Mouse (Mus musculus): ENCODE measurements around the gene Rnf126. TPM values are rescaled to one million over a fixed set of nuclear protein-coding genes. Genes with fewer than 3 reads are reported as not detected.

The Rnf126 gene
- 55.6 and 63.0 TPM in 2 replicates for total RNA-seq (2015)
- total RNA-seq (2017): 18.4 and 20.2 TPM in 2 replicates

DNA sequence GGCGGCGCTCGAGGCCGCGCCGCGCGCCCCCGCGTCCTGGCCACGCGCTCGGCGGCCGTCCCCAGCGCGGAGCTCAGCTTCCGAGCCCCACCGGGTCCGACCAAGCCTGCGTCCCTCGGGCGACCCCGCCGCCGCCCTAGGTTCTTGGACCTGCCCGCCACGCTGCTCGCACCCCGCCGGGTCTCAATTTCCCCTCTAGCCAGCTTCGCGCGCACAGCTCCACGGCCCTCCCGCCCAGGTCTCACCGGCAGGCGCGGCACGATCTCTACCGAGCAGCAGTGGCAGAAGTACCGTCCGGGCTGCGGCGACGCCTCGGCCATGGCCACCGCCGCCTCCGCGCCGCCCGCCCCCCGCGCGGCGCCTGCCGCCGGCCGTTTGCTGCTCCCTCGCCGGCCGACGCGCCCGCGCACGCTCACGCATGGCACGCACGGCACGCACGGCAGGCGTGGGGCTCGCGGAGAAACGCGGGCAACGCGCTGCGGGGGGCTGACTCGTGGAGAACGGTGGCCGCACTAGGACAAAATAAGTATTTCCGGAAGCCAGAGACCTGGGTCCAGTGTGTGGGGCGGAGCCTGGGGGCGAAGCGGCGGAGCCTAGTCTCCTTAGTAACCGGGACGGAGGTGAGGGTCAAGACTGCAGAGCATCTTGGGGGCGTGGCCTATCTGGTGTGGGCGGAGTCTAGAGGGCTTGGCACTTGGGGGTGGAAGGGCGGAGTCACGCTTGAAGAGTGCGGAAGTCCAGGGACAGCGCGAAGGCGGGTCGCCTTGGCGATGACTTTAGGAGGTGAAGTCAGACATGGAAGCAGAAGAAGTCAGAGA is at the start of gene Rnf126:
TSS of gene Rnf126 (minus strand) at position 445 of the 818 bp plus-strand sequence.
- ATAC-seq (replicated peaks; ENCODE audit: poor library complexity): peak; percentile 92

GRCm38 (mm10) chr10:79815671-79816494 is 49.1 kb upstream of the Rnf126 start:
- ATAC-seq (replicated peaks; ENCODE audit: poor library complexity): no peak

- no peak for ATAC-seq (replicated peaks; ENCODE audit: poor library complexity)
Observed at GRCm38 (mm10) chr10:79814271-79814842, 47.6 kb upstream of the Rnf126 start.

DNA sequence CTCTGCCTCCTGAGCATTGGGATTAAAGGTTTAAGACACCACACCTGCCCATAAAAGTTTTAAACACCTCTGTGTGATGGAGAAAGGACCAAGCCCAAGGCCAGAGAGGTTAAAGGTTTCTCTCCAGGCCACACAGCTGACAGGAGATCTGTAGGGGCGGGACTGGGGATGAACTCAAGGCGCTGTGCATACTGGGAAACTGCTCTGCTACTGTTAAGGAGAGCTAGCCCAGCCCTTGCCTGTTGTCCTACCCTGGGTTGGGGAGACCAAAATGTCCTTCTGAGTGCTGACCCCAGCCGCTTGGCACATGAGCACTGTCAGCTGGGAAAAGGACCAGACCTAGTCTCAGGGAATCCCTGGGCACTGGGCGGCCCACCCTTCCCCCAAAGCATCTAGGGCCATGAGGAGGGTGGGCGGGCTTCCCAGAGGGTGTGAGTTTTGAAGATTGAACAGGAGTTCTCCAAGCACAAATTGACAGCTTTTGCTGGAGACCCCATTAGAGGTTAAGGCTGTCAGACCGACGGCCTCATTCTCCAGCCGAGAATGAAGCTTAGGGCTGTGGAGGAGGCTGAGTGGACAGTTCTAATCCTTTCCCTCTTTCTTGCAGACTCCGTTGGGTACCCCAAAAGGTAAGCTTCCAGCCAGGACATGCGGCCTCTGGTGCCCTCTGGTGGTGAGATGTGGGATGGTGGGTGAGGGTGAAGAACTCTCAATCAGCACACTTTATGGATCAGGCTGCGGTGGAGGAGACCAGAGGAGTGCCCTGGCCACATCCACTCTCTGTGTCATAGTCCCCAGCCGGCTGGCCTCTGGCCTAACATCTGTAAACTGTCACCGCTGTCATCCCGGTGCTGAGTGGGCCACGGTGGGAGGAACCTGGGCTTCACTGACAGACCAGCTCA is 45.2 kb upstream of the Rnf126 start:
- ATAC-seq (replicated peaks; ENCODE audit: poor library complexity): peak; percentile 96

DNA sequence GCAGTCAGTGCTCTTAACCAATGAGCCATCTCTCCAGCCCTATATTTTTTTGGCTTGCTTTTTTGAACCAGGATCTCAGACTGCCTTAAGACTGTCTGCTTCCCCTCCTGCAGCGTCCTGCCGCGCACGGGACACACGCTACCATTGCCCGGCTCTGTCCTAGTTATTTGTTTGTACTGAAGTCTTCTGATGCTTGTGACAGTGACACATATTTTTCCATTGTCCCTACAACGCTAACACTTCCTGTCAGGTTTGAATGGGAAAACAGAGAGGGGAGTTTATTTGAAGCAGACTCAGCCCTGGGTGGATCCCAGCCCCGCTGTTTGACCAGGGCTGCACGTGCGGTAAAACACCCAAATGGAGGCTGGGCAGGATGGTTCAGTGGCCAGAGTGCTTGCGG is 42.0 kb upstream of the Rnf126 start:
- ATAC-seq (replicated peaks; ENCODE audit: poor library complexity): no peak

DNA sequence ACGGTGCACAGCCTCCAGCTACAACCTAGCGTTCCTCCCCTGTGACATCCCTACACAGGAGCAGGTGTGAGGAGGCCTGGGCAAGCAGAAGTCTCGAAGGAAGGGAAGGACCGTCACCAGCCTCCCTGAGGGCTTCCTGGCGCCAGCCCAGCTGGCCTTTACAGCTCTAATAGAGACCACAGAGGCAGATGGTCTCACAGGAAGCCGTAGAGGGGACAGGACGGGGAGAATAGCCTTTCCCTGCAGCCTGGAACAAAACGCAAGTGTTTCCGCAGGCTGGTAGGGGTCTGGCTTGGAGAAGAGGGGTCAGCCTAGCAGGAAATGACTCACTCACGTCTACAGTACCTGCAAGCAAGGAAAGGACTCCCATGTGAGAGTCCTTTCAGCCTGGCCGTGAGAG is 41.1 kb upstream of the Rnf126 start:
- ATAC-seq (replicated peaks; ENCODE audit: poor library complexity): no peak

- ATAC-seq (replicated peaks; ENCODE audit: poor library complexity): peak; percentile 51
Observed at GRCm38 (mm10) chr10:79806972-79807371, 40.2 kb upstream of the Rnf126 start.

DNA sequence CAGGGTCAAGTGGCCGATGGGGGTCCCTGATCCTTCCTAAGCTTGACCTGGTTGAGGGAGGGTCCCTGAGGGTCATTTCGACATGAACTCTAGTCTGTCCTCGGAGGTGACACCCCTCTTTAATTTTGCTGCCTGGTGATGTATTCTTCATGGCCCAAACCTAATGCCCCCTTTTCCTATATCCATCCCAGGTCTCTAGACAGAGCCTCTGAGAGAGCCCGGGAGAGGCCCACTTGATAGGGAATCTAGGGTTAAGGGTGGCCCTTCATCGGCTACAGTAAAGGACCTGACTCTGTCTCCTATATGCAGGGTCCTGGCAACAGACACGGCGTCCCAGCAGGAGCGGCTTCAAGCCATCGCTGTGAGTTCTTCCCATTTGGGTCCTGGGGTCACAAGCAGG is 39.6 kb upstream of the Rnf126 start:
- ATAC-seq (replicated peaks; ENCODE audit: poor library complexity): no peak

- no peak for ATAC-seq (replicated peaks; ENCODE audit: poor library complexity)
Observed at GRCm38 (mm10) chr10:79805636-79806035, 38.9 kb upstream of the Rnf126 start.

DNA sequence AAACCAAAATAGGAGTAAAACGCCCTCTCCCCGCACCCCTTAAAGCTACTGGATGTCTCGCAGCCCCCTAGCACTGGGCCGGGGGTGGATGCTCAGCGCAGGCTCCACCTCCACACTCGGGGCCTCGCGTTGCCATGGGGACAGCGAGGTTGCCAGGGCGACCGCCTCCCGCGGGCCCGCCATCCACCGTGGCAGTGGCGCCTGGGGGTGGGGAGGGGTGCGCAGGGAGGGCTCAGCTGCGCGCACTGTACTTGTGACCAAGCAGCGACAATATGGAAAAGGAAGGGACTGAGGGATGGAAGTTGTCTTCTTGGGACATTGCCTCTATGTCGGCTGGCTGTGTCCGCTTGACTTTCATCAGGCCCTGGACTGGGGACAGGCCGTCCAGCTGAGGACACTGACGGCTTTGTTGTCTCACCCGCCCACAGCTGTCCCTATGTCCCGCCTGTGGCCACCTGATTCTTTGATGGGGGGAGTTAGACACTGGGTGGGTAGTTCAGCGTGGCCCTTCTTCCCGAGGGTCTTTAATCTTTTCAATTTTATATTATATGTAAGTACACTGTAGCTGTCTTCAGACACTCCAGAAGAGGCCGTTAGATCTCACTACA is 37.1 kb upstream of the Rnf126 start:
- ATAC-seq (replicated peaks; ENCODE audit: poor library complexity): no peak

- 0 out of 2 replicates have a peak, but pooled peaks have one; percentile 18 for ATAC-seq (replicated peaks; ENCODE audit: poor library complexity)
Observed at GRCm38 (mm10) chr10:79802331-79802971, 35.7 kb upstream of the Rnf126 start.

- ATAC-seq (replicated peaks; ENCODE audit: poor library complexity): no peak
Observed at GRCm38 (mm10) chr10:79801837-79802236, 35.1 kb upstream of the Rnf126 start.

DNA sequence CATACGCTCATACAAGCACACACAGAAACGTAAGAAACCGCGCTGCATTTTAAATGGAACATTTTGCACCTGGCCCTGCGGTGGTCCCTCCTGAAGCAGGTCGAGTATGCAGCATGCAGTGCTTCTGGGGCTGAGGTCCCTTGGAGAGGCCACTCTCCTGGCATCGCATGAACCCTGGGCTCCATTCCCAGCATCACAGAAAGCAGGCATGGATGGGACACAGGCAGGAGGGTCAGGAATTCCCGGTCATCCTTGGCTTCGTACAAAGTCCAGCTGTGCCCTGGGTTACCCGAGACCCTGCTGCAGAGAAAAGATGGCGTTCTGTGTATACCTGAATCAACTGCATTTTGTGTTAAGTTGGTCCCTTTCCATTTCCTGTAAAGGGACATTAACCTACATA is 33.8 kb upstream of the Rnf126 start:
- ATAC-seq (replicated peaks; ENCODE audit: poor library complexity): no peak

DNA sequence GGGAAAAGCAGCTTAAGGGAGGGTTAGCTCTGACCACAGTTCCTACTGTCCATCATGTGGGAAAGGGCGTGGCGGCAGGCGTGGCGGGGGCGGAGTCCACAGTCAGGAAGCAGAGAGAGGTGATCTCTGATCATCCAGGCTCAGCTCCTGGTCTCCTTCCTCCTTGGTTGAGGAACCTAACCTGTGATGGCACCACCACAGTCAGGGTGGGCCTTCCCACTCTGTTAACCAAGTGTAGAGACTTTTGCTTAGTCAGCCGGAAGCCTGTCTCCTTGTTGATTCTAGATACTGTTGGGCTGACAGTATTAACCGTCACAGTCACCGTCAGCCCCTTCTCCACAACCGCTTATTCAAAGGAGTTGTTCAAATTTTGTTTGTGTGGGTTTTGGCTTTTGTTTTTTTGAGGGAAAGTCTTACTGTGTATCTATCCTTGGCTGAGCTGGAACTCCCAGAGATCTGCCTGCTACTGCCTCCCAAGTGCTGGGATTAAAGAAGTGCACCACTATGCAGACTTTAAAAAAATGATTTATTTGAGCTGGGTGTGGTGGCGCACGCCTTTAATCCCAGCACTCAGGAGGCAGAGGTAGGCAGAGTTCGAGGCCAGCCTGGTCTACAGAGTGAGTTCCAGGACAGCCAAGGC is 31.7 kb upstream of the Rnf126 start:
- ATAC-seq (replicated peaks; ENCODE audit: poor library complexity): peak; percentile 79

GRCm38 (mm10) chr10:79797326-79797725 is 30.6 kb upstream of the Rnf126 start:
- ATAC-seq (replicated peaks; ENCODE audit: poor library complexity): peak; percentile 22

DNA sequence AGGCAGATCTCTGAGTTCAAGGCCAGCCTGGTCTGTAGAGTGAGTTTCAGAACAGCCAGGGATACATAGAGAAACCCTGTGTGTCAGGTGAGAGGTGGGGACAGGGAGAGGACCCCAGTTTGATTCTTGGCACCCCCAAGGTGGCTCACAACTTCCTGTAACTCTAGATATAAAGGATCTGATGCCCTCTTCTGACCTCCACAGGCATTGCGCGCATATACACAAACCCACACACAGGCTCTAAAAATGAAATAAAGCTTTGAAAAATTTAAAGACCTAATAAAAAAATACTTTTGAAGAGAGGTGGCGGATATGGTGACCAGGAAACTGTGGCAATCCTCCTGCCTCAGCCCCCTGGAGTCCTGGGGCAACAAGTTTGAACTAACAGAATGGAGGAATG is 29.2 kb upstream of the Rnf126 start:
- ATAC-seq (replicated peaks; ENCODE audit: poor library complexity): no peak

DNA sequence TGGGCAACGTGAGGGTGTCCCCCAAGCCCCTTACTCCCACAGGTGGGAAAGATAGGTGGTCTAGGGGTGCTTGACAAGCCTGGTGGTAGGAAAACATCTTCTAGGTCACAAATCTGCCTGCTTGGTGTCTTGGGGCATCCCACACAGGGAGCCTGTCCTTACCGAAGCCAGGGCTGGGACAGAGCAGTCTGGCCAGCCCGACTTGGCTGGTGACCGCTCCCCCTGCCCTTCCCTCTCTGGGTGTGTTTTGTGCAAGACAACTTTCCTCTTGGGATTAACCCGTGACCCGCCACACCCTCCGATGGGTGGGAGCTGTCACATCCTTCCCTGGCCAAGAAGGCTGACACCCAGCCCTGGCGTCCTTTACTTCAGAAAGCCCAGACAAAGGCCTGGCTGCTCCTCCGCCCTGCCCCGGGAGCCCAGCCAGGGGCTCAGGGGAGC is 27.8 kb upstream of the Rnf126 start:
- no peak for ATAC-seq (replicated peaks; ENCODE audit: poor library complexity)

- ATAC-seq (replicated peaks; ENCODE audit: poor library complexity): peak; percentile 1; the same call in 1 of the 2 replicates
Observed at GRCm38 (mm10) chr10:79793738-79794490, 27.2 kb upstream of the Rnf126 start.
